Mouse (Mus musculus): ENCODE measurements around the gene Lenep.
A peak's percentile ranks its signal among the peaks of the same experiment; 100 is the strongest.

Gene Lenep

GRCm38 (mm10) chr3:89367338-89367737 lies 35.3 kb downstream of the Lenep start:
- no peak for DNase-seq

- no peak for DNase-seq
Measured at GRCm38 (mm10) chr3:89365486-89366414, 36.8 kb downstream of the Lenep start.

- DNase-seq: no peak
Measured at GRCm38 (mm10) chr3:89365153-89365485, 37.5 kb downstream of the Lenep start, which contains the start of gene Dcst1. Gene Dcst1 (minus strand): TSS chr3:89365253.

DNA sequence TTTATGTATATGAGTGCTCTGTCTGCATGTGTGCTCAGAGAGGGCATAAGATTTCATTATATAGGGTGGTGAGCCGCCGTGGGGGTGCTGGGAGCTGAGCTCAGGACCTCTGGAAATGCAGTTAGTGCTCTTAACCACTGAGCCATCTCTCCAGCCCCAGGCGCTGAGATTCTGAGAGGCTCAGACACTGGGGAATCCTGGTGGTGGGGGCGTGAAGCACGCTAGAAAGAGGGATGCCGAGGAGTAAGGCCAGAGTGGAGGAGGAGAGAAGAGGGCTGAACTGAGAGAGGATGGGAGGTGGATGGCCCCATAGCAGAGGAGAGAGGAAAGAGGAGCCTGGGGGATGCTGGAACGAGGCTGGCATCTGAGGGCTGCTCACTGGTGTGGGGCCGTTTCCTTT lies 38.0 kb downstream of the Lenep start:
- DNase-seq: no peak

GRCm38 (mm10) chr3:89361675-89362074 lies 40.9 kb downstream of the Lenep start, which contains the start of gene Dcst2:
Gene Dcst2 (plus strand): TSS chr3:89361975.
- DNase-seq: no peak

DNA sequence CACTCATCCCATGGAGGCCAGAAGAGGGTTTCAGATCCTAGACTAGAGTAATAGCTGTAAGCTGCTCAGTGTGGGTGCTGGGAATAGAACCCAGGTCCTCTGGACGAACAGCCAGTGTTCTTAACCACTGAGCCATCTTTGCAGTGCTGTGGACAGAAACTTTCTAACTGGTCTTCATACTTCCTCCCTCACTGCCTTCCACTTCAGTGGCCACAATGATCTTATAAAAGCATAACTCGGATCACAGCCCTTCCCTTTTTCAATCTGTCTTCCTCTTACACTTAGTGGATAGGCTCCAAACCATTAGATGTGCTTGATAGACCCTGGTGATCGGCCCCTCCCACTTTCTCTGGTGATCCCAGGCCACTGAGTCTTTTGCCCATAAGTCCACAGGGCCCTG lies 42.4 kb downstream of the Lenep start:
- DNase-seq: no peak

DNA sequence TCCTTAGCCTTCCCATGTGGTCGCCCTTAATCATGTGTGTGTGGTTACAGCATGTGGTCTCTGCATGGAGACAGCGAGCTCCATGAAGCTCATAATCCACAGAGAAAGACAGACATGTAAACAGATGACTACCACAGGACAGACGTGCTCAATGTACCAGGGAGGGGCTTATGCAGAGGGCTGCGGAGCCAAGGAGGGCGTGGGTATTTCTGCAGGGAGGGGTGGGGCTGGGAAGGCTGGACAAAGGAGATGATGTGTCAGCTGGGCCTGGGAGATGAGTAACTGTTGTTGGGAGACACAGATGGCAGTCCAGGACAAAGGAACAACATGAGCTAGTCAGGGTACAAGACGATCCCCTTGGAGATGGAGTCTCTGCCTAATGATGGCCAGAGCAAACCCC lies 43.0 kb downstream of the Lenep start:
- no peak for DNase-seq

GRCm38 (mm10) chr3:89356029-89356428 lies 46.6 kb downstream of the Lenep start:
- DNase-seq: no peak

DNA sequence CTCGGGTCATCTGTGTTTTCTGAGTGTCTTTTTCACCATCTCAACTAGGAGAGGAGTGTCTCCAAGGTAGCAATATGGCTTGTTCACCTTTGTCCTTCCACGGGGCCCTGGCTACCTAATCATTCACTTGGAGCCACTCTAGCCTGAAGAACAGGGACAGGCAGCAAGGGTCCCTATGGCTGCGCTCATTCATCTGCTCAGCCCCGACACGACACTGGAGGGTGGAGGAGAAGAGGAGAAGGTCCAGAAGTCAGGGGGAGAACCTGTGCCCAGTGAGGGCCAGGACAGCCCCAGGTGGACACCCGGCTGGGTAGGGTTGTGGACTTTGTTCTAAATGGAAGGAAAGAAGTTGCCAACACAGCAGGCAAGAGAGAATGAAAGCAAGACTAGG lies 47.1 kb downstream of the Lenep start:
- no peak for DNase-seq

- DNase-seq: peak; percentile 82
Measured at GRCm38 (mm10) chr3:89354816-89355511, 47.6 kb downstream of the Lenep start.

- no peak for DNase-seq
Measured at GRCm38 (mm10) chr3:89351271-89351670, 51.3 kb downstream of the Lenep start.

Data from cerebellum, adult 11 months (tissue).